Mouse (Mus musculus): ENCODE measurements around the gene Rbbp5.

Rbbp5 gene

DNA sequence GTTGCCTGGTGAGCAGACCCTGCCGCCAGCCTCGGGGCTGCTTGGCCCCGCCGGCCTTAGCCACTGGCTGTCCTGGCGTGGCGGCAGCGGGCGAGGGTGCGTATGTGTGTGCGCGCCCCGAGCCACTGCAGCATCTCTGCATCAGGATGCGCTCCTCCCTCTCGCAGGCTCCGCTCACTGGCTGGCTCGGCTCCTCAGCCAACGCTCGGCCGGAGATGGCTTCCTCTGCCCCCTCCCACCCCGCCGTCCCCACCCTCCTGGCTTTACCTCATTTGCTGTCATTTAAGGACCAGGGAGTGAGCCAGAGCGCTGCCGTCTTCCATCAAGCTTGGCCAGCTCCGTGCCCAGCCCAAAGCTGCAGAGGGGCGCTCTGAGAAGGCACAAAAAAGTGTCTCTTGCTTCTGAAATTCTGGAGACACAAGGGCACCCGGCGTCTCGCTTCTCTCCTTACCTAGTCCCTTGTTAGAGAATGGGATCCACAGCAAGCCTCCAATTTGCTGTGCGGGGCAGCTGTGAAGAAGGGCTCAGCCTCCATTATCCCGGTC lies 65.7 kb downstream of the Rbbp5 start, which contains the start of gene Cntn2:
Cntn2 (minus strand) TSS at position 495 of the 545 bp plus-strand sequence.
- peak; percentile 74 for DNase-seq

DNA sequence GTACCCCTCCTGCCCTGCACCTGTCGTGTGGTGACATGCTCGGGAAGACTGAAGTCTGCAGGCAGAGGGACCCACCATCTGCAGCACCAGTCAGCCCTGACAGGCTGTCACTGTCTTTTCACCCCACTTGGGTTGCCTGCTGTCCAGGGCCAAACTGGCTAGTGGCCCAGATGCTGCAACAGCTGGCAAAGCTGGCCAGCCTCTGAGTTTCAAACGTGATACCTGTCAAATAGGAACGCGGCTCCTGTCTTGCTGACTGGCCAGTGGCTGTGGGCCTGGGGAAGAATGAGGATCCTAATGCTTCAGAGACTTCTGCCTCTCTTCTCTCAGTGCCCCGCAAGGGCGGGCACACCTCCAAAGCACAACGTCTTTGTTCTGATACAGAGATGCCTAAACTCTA lies 66.6 kb downstream of the Rbbp5 start:
- no peak for DNase-seq
